Mouse (Mus musculus) embryonic fibroblast, embryonic 13.5 days (primary cell): Measurements from ENCODE around the gene Gm10645.

Experiments
- CTCF ChIP-seq: IDR thresholded peaks from 2 replicates; pipeline ENCODE4 v1.5.1; 2011; ENCODE audit warnings: mild to moderate bottlenecking, control low read depth, low read length, moderate library complexity, borderline replicate concordance; ENCODE audit not compliant: insufficient read depth
- POLR2A ChIP-seq: IDR thresholded peaks from 2 replicates; pipeline ENCODE4 v1.6.1; 2011; ENCODE audit warnings: low read depth, mild to moderate bottlenecking, control low read depth, low read length, moderate library complexity

DNA sequence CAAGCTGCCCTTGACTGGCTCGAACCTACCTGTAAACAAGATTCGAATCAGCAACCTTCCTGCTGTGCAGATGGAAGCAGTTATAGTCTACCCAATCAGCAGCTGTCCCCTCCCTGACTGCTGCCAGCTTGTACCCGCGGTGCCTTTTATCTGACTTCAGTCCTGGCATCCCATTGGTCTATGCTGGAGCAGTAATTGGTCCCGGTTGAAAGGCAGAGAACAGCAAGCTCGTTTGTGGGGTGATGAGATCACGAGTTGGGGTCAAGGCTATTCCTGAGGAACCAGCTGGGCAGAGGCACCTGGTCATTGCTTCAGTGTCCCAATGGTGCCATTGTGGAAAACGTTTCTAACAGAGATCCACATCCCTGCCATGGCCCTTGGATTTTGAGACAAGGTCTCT lies 33.7 kb upstream of the Gm10645 start:
- TF ChIP-seq CTCF (no peak), POLR2A (no peak)
